Mouse (Mus musculus): ENCODE measurements around the gene Mrgpra3.

The Mrgpra3 gene

GRCm38 (mm10) chr7:47601272-47601671, at the start of gene Mrgpra3:
Mrgpra3 (minus strand) TSS chr7:47601372.
- DNase-seq (ENCODE audit: low spot score in 2 of 2): no peak

All from thymus, postnatal 10 days (tissue).